Mouse (Mus musculus) liver, embryonic 12.5 days (tissue): ENCODE data around the gene Krtap5-2. TPM values are rescaled to one million over a fixed set of nuclear protein-coding genes. Genes with fewer than 3 reads are reported as not detected.
"Not testable (repeated sequence)": the region's sequence is repeated elsewhere in the genome, so short reads cannot be mapped to it uniquely, and the experiment has no call there.

Experiments
- ATAC-seq: fragments of 200-750 bp; cut with Nextera tagmentation; 2 replicates; pipeline ENCODE4 v1.8.0; 2017; ENCODE audit warnings: moderate number of reproducible peaks, mild to moderate bottlenecking, moderate library complexity
- H3K27ac ChIP-seq: fragments of 300-500 bp; sonication (generic); 2 replicates; pipeline ENCODE4 v1.5.1; 2016; ENCODE audit warnings: mild to moderate bottlenecking
- H3K27me3 ChIP-seq: fragments of 300-500 bp; sonication (generic); replicated peaks from 2 replicates; pipeline ENCODE4 v1.6.1; 2016; ENCODE audit warnings: mild to moderate bottlenecking, moderate library complexity
- H3K36me3 ChIP-seq: fragments of 300-500 bp; sonication (generic); 2 replicates; pipeline ENCODE4 v1.6.1; 2016; ENCODE audit warnings: mild to moderate bottlenecking, moderate library complexity
- H3K4me1 ChIP-seq: fragments of 300-500 bp; sonication (generic); 2 replicates; pipeline ENCODE4 v1.6.1; 2016
- H3K4me2 ChIP-seq: fragments of 300-500 bp; sonication (generic); 2 replicates; pipeline ENCODE4 v1.6.1; 2016; ENCODE audit warnings: mild to moderate bottlenecking, moderate library complexity
- H3K4me3 ChIP-seq: fragments of 300-500 bp; sonication (generic); 2 replicates; pipeline ENCODE4 v1.5.1; 2016; ENCODE audit warnings: mild to moderate bottlenecking, moderate library complexity
- H3K9ac ChIP-seq: fragments of 300-500 bp; sonication (generic); 2 replicates; pipeline ENCODE4 v1.6.1; 2016; ENCODE audit warnings: mild to moderate bottlenecking, moderate library complexity
- H3K9me3 ChIP-seq: fragments of 300-500 bp; sonication (generic); replicated peaks from 2 replicates; pipeline ENCODE4 v1.6.1; 2016; ENCODE audit warnings: mild to moderate bottlenecking, moderate library complexity
- WGBS: fragments of 180-500 bp; shearing (Covaris S2); methylation state at CpG from one replicate; pipeline ENCODE4 v1.1.7; 2016; ENCODE audit not compliant: insufficient replicate concordance; 5-methylcytosine and 5-hydroxymethylcytosine counted together
- polyA plus RNA-seq: library from polyadenylated mRNA; unstranded; fragments of >200 nt; fragmentation: Nextera tagmentation; extraction: Ambion mirVana; gene quantifications from 2 replicates; pipeline ENCODE4 v1.2.1, GENCODE M21; 2016

Gene Krtap5-2
- polyA plus RNA-seq, result not detected in 2 replicates

DNA sequence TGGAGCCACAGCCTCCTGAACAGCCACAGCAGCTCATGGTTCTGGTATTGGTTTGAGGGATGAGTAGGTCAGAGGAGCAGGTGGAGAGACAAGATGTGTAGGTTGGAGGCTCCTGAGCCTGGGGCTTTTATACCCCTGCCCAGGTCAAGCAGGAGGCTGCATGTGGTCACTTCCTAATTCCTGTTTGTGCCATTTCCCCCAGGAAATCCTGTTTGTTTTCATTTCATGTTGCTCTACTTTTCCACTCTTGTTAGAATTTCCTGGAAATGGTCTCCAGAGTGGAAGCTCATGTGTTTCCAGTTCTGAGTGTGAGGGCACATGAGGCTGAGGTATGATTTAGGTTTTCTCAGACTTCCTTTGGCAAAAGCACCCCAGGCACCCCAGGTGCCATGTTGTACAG, at the start of gene Krtap5-2:
Gene Krtap5-2 (minus strand): TSS at position 101 of the 400 bp plus-strand sequence.
- H3K4me3 ChIP-seq, H3K27me3 ChIP-seq, H3K27ac ChIP-seq, H3K9me3 ChIP-seq, H3K36me3 ChIP-seq, ATAC-seq, H3K4me1 ChIP-seq, H3K9ac ChIP-seq, H3K4me2 ChIP-seq: not testable (repeated sequence)

DNA sequence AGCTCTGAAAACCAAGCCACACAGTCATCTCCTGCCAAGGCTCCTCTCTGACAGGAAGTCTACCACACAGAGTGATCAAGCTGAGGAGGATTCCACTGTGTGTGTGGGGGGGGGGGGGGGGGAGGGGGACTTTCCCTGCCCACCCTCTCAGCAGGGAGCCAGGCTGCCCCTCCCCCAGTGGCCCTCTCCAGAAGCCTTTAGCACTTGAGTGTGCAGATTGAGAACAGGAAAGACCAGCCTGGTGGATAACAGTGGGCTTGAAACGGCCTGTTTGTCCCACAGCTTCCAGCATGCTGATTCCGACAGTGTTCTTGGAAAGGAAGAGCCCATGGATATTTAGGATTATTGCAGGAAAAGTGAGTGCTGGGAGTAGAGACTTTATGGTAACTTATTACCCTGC, 48.7 kb upstream of the Krtap5-2 start:
- no peak overlapping the region for H3K27ac ChIP-seq
- H3K4me3 ChIP-seq, result no peak overlapping the region
- 0 out of 2 replicates have a peak, but pooled peaks cover 3% of the 10 kb centered on the region for H3K4me1 ChIP-seq
- 30% methylated on average over 2 of the region's 2 CpGs for WGBS
- no peaks in the 10 kb centered on the region for H3K9me3 ChIP-seq
- no peaks in the 10 kb centered on the region; the same call in 1 of the 2 replicates for H3K27me3 ChIP-seq
- no peaks in the 10 kb centered on the region for H3K36me3 ChIP-seq
- H3K9ac ChIP-seq, result no peak overlapping the region
- no peak overlapping the region for H3K4me2 ChIP-seq
- ATAC-seq, result no peak

DNA sequence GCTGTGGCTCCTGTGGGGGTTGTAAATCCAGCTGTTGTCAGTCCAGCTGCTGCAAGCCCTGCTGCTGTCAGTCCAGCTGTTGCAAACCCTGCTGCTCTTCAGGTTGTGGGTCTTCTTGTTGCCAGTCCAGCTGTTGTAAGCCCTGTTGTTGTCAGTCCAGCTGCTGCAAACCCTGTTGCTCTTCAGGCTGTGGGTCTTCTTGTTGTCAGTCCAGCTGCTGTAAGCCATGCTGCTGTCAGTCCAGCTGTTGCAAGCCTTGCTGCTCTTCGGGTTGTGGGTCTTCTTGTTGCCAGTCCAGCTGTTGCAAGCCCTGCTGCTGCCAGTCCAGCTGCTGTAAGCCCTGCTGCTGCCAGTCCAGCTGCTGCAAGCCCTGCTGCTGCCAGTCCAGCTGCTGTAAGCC, 36.3 kb upstream of the Krtap5-2 start:
- H3K4me2 ChIP-seq, H3K36me3 ChIP-seq, H3K27ac ChIP-seq, H3K4me3 ChIP-seq, H3K9ac ChIP-seq, H3K27me3 ChIP-seq, ATAC-seq, H3K9me3 ChIP-seq, H3K4me1 ChIP-seq: not testable (repeated sequence)
- WGBS, result 36% methylated on average over 1 of the region's 1 CpGs

DNA sequence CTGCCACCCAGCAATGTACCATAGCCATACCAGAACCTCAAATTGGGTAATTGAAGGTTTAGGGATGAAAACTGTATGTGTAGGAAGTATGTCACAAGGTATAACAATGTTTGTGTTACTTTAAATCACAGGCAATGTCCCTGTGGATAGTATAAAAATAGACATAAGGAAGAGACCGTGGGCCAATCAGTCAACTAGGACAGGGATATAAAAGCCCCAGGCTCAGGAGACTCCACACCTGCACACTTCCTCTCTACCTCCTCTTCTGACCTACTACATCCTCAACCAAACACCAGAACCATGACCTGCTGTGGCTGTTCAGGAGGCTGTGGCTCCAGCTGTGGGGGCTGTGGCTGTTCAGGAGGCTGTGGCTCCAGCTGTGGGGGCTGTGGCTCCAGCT, 35.8 kb upstream of the Krtap5-2 start, which contains the start of gene Gm7579:
Gene Gm7579 (plus strand): TSS at position 301 of the 400 bp plus-strand sequence.
- no peaks in the 10 kb centered on the region for H3K9me3 ChIP-seq
- WGBS, result 45% methylated on average over 1 of the region's 1 CpGs
- no peak within 1 kb of the TSS for H3K27ac ChIP-seq
- no peak within 1 kb of the TSS for H3K4me2 ChIP-seq
- H3K9ac ChIP-seq, result no peak within 1 kb of the TSS
- no peak within 1 kb of the TSS for H3K4me3 ChIP-seq
- no peaks in the 10 kb centered on the region for H3K4me1 ChIP-seq
- H3K36me3 ChIP-seq, result no peaks in the 10 kb centered on the region
- 0 out of 2 replicates have a peak, but pooled peaks cover 3% of the 10 kb centered on the region for H3K27me3 ChIP-seq
- ATAC-seq, result no peak

DNA sequence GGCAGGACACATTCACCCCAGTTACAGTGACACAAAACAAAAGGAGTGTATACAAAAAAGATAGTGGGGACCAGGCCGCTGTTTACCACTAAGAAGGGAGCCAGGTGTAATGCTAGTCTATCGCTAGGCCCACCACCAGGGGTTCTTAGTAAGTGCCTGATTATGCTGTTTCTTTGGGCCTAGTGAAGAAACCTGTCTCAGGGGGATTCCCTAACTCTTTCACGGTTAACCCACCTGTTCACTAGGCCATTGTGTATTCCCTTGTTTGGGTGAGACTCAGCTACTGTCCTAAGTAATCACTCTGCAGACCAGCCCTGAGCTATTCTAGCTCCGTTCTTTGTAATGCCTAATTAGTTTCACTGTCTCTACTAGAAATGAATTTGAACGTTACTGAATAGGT, 31.1 kb upstream of the Krtap5-2 start:
- whole genome bisulfite sequencing, result 60% methylated on average over 5 of the region's 5 CpGs
- not testable (repeated sequence) for H3K36me3 ChIP-seq

DNA sequence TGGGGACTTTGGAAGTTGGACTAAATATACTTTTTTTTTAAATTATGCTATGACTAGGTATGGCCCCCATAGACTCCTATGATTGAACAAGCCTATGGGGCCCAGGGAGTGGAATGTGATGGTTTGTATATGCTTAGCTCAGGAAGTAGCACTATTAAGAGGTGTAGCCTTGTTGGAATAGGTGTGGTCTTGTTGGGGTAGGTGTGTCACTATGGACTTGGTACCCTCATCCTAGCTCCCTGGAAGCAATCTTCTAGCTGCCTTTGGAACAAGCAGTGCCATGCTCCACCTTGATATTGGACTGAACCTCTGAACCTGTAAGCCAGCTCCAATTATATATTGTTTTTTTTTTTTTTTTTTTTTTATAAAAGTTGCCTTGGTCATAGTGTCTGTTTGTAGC, 29.7 kb upstream of the Krtap5-2 start:
- Histone ChIP-seq H3K4me3 (no peak overlapping the region), H3K9me3 (no peaks in the 10 kb centered on the region), H3K27me3 (0 out of 2 replicates have a peak, but pooled peaks cover 3% of the 10 kb centered on the region), H3K27ac (no peak overlapping the region), H3K36me3 (no peaks in the 10 kb centered on the region), H3K4me2 (no peak overlapping the region), H3K9ac (no peak overlapping the region), H3K4me1 (no peaks in the 10 kb centered on the region)
- ATAC-seq, result no peak

More for the DNA sequence above, 31.1 kb upstream of the Krtap5-2 start:
- not testable (repeated sequence) for H3K4me1 ChIP-seq, H3K9ac ChIP-seq, H3K27ac ChIP-seq, H3K9me3 ChIP-seq, H3K4me2 ChIP-seq, H3K27me3 ChIP-seq, ATAC-seq, H3K4me3 ChIP-seq

DNA sequence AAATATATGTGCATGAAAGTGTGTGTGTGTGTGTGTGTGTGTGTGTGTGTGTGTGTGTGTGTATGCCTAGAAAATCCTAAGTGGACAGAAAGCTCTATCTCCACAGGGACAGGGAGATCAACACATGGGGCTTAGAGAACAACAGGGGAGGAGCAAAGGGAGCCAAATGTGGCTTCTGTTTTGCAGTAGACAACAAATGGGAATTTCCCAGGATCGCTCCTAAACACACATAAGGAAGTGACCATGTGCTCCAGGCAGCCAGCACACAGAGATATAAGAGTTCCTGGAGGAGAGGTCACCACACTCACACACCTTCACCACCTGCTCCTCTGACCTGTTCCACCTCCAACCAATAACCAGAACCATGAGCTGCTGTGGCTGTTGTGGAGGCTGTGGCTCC, 25.3 kb upstream of the Krtap5-2 start, which contains the start of gene Krtap5-3:
Gene Krtap5-3 (plus strand): TSS at position 301 of the 400 bp plus-strand sequence.
- Histone ChIP-seq H3K36me3 (no peaks in the 10 kb centered on the region), H3K27me3 (no peaks in the 10 kb centered on the region), H3K9ac (no peak within 1 kb of the TSS), H3K9me3 (no peaks in the 10 kb centered on the region), H3K4me2 (no peak within 1 kb of the TSS), H3K4me1 (no peaks in the 10 kb centered on the region), H3K4me3 (no peak within 1 kb of the TSS), H3K27ac (no peak within 1 kb of the TSS)
- ATAC-seq, result no peak
- WGBS, result 0% methylated on average over 1 of the region's 1 CpGs

DNA sequence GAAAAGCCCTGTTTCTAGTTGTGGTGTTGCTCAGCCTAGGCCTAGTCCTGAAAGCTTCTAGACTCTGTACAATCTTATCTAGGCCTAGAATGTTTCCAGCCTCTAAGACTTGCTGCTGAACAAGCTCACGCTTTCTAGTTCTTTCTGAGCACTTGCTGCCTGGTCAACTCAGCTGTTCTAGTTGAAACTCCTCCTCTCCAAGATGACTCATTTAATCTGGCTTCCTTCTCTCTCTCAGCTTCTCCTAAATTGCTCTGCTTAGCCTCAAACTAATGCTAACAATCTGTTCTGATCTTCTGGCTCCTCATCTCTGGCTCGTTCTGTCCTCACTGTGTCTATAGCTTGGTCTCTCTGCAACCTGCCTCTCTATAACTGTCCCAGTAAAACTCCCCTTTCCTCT, 22.9 kb upstream of the Krtap5-2 start:
- H3K27ac ChIP-seq, result no peak overlapping the region
- H3K4me1 ChIP-seq, result no peaks in the 10 kb centered on the region
- H3K4me3 ChIP-seq, result no peak overlapping the region
- no peak overlapping the region for H3K4me2 ChIP-seq
- no peaks in the 10 kb centered on the region for H3K27me3 ChIP-seq
- H3K9me3 ChIP-seq, result 0 out of 2 replicates have a peak, but pooled peaks cover 3% of the 10 kb centered on the region
- no peak overlapping the region for H3K9ac ChIP-seq
- ATAC-seq, result no peak
- no peaks in the 10 kb centered on the region for H3K36me3 ChIP-seq
- WGBS, result 49% methylated on average over 2 of the region's 2 CpGs

DNA sequence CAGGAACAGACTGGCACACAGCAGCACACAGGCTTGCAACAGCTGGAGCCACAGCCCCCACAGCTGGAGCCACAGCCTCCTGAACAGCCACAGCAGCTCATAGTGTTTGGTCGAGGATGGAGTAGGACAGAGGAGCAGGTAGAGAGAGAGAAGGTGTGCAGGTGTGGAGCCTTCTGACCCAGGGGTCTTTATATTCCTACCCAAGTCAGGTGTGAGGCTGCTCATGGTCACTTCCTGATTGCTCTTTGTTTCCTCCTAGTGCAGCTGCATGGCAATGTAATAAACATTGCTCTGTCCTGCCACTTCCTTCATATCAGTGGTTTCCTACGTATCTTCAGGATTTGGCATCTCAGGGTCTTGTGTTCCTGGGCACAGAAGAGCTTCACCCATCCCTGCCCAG, 14.5 kb upstream of the Krtap5-2 start, which contains the start of gene Gm10153:
Gene Gm10153 (minus strand): TSS at position 101 of the 400 bp plus-strand sequence.
- Histone ChIP-seq H3K27me3 (no peaks in the 10 kb centered on the region; the same call in 1 of the 2 replicates), H3K4me2 (no peak within 1 kb of the TSS), H3K9ac (no peak within 1 kb of the TSS), H3K4me1 (no peaks in the 10 kb centered on the region), H3K36me3 (no peaks in the 10 kb centered on the region), H3K4me3 (no peak within 1 kb of the TSS), H3K27ac (no peak within 1 kb of the TSS), H3K9me3 (0 out of 2 replicates have a peak, but pooled peaks cover 3% of the 10 kb centered on the region)
- no peak for ATAC-seq
- WGBS, result 22% methylated on average over 2 of the region's 2 CpGs

DNA sequence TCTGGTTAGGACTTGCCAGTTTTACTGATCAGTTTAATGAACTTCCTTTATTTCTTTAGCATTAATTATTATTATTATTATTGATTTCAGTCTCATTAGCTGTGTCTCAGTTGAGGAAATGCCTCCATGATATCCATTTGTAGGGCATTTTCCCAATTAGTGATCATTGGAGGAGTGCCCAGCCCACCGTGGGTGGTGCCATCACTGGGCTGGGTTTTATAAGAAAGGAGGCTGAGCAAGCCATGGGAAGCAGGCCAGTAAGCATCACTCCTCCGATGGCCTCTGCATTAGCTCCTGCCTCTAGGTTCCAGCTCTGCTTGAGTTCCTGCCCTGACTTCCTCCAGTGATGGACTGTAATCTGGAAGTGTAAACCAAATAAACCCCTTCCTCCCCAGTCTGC, 12.4 kb upstream of the Krtap5-2 start:
- H3K27ac ChIP-seq, result no peak overlapping the region
- H3K9ac ChIP-seq, result no peak overlapping the region
- ATAC-seq, result no peak
- no peak overlapping the region for H3K4me2 ChIP-seq
- H3K36me3 ChIP-seq, result no peaks in the 10 kb centered on the region
- no peaks in the 10 kb centered on the region; the same call in 1 of the 2 replicates for H3K27me3 ChIP-seq
- no peak overlapping the region for H3K4me3 ChIP-seq
- 62% methylated on average over 2 of the region's 2 CpGs for WGBS
- H3K4me1 ChIP-seq, result no peaks in the 10 kb centered on the region
- H3K9me3 ChIP-seq, result no peaks in the 10 kb centered on the region

DNA sequence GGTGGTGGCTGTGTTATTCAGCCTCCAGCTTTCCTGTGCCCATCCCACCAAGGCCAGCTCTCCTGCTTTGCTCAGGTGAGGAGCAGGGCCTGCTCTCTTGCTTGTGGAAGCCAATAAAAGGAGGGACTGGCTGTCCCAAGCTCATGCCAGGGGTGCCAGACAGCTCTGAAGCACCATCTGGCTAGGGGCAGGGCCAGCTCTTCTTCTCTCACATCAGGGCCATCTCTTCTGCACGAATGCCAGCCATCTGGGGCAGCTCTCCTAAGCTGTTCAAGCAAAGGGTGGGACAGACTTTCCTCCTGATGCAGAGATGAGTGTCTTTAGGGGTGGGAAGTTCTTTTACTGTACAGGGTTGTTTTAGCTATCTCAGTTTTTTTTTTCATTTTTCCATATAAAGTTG, 5.2 kb upstream of the Krtap5-2 start:
- H3K27ac ChIP-seq, result no peak overlapping the region
- H3K4me1 ChIP-seq, result no peaks in the 10 kb centered on the region
- 15% methylated on average over 1 of the region's 1 CpGs for WGBS
- H3K9ac ChIP-seq, result no peak overlapping the region
- no peak overlapping the region for H3K4me2 ChIP-seq
- no peak for ATAC-seq
- no peaks in the 10 kb centered on the region for H3K9me3 ChIP-seq
- no peaks in the 10 kb centered on the region for H3K27me3 ChIP-seq
- no peaks in the 10 kb centered on the region for H3K36me3 ChIP-seq
- no peak overlapping the region for H3K4me3 ChIP-seq

DNA sequence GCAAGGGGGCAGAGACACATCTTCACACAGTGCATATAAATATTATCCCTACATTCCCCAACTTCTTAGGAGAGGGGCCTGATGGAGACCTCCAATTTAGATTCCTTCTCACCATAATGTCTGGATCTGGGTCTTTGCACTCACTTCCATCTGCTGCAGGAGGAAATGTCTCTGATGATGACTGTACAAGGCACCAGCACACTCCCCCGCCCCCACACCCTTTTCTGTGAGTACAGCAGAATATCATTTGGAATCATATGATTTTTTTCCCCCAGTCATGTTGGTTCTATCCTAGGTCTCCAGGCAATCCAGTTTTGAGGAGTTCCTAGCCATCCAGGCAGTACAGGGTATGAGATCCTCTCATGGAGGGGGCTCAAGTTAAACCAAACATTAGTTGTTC, 2.9 kb upstream of the Krtap5-2 start:
- WGBS, result 64% methylated on average over 1 of the region's 1 CpGs
- Histone ChIP-seq H3K4me2 (no peak overlapping the region), H3K27me3 (no peaks in the 10 kb centered on the region; the same call in 1 of the 2 replicates), H3K27ac (no peak overlapping the region), H3K9me3 (no peaks in the 10 kb centered on the region), H3K4me1 (no peaks in the 10 kb centered on the region), H3K9ac (no peak overlapping the region), H3K4me3 (no peak overlapping the region), H3K36me3 (no peaks in the 10 kb centered on the region)
- no peak for ATAC-seq

DNA sequence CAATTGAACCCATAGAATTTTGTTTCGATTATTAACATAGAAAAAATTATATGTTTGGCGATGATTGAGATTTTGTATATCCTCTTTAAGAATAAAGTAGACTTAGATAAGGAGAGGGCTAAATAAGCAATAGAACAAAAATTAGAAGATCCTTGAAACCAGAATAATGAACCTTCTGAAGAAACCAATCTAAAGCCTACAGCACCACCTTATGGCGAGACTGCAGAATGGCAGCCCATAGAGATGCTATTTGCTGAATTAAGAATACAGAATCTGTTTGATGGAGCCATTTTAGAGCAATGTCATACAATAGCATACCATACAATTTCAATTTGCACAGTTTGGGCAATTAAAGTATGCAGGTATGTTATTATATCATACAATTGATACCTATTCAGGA, 6.0 kb downstream of the Krtap5-2 start:
- no peaks in the 10 kb centered on the region; the same call in 1 of the 2 replicates for H3K27me3 ChIP-seq
- WGBS, result 31% methylated on average over 3 of the region's 3 CpGs

More for the DNA sequence above, 6.0 kb downstream of the Krtap5-2 start:
- Histone ChIP-seq H3K4me1 (no peaks in the 10 kb centered on the region), H3K9me3 (no peaks in the 10 kb centered on the region), H3K4me3 (no peak overlapping the region), H3K4me2 (no peak overlapping the region), H3K9ac (no peak overlapping the region), H3K36me3 (no peaks in the 10 kb centered on the region), H3K27ac (no peak overlapping the region)
- no peak for ATAC-seq
